Mouse (Mus musculus) small intestine, adult 2 months (tissue): Measurements from ENCODE around the gene Ifit2. TPM values are rescaled to one million over a fixed set of nuclear protein-coding genes. Genes with fewer than 3 reads are reported as not detected.

Experiments
- H3K27ac ChIP-seq: fragments of 200-500 bp; 2 replicates; pipeline ENCODE4 v1.5.1; 2012; ENCODE audit warnings: low read depth, low read length, control low read depth, inconsistent platforms; ENCODE audit not compliant: insufficient read depth
- H3K27me3 ChIP-seq: fragments of 200-500 bp; 2 replicates; pipeline ENCODE4 v1.6.1; 2012; ENCODE audit warnings: mild to moderate bottlenecking, moderate library complexity, low read length, inconsistent platforms; ENCODE audit not compliant: control insufficient read depth, insufficient read depth
- H3K36me3 ChIP-seq: fragments of 200-500 bp; 2 replicates; pipeline ENCODE4 v1.6.1; 2012; ENCODE audit warnings: mild to moderate bottlenecking, low read length, control low read depth, inconsistent platforms; ENCODE audit not compliant: control insufficient read depth, insufficient read depth
- H3K4me1 ChIP-seq: fragments of 200-500 bp; 2 replicates; pipeline ENCODE4 v1.6.1; 2012; ENCODE audit warnings: low read length, inconsistent platforms, mixed read lengths; ENCODE audit not compliant: control insufficient read depth, insufficient read depth, insufficient read length
- H3K4me3 ChIP-seq: fragments of 200-500 bp; 2 replicates; pipeline ENCODE4 v1.5.1; 2012; ENCODE audit warnings: low read depth, mild to moderate bottlenecking, control low read depth, inconsistent platforms, low read length, moderate library complexity
- CTCF ChIP-seq: fragments of 200-500 bp; IDR thresholded peaks from 2 replicates; pipeline ENCODE4 v1.5.1; 2012; ENCODE audit warnings: low read depth, mild to moderate bottlenecking, control low read depth, inconsistent platforms, low read length, moderate library complexity, mixed read lengths; ENCODE audit not compliant: insufficient replicate concordance, insufficient read length; ENCODE audit errors: extremely low read depth
- POLR2A ChIP-seq: fragments of 200-500 bp; IDR thresholded peaks from 2 replicates; pipeline ENCODE4 v1.6.1; 2012; ENCODE audit warnings: low read depth, mild to moderate bottlenecking, control low read depth, inconsistent platforms, low read length, moderate library complexity
- WGBS: fragments of 180-500 bp; shearing (Covaris S2); methylation state at CpG from one replicate; pipeline ENCODE4 v1.1.7; 2018; 5-methylcytosine and 5-hydroxymethylcytosine counted together
- polyA plus RNA-seq: library from polyadenylated mRNA; depleted of rRNA; stranded (reverse); fragments of >200 nt; gene quantifications from 2 replicates; pipeline ENCODE4 v1.2.3, GENCODE M21; 2012

The Ifit2 gene
- polyA plus RNA-seq, 1 experiment: 0.25 TPM

DNA sequence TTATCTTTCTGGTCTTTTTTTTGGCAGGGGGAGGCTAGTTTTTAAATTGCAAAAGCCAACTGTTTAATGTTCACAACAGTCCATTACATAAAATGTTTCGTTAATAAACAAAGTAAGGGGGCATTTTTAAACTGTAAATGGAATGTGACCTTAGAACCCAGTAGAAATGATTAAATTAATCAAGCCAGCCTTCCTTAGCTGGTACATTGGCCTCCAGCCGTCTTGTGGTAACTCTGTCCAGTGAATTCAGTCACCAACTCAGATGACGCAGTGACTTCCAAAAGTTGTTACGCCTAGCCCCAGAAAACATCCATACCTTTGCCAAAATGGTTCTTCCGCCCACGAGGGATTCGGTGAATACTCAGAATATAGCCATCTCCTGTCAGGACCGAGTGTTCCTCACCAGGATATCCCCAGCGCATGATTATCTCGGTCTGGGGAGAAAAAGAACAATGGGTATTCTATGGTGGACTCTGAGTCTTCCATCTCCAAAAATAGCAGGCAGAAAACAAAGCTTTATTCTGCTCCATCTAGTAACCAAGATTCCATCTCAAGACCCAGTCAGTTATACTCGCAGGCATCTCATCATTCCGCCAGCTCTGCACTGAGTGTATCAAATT lies 27.3 kb upstream of the Ifit2 start:
- Histone ChIP-seq H3K4me1 (peaks cover 13% of the 10 kb centered on the region; the same call in 1 of the 2 replicates), H3K4me3 (no peak overlapping the region), H3K36me3 (peaks cover 8% of the 10 kb centered on the region), H3K27me3 (no peaks in the 10 kb centered on the region), H3K27ac (no peak overlapping the region)
- 90% methylated on average over 12 of the region's 12 CpGs for WGBS
- no peak for TF ChIP-seq POLR2A
- TF ChIP-seq CTCF: no peak

DNA sequence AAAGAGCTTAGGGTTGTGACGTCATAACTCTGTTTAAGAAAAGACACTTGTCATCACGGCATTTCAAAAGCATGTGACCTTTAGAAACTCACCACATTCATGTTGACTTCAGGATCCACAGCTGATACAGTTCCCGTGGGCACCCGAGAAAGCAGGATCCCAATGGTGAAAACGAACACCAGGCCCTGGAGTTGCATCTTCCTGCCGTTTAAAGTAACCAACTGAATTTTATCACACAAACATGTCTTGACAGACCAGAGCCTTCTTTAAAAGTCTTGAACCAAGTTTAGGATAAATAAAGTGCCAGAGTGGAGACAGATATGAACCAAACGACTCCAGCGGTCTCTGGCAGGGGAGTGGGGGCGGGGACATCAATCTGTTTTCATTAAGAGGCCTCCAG lies 25.8 kb upstream of the Ifit2 start:
- H3K36me3 ChIP-seq: peaks cover 8% of the 10 kb centered on the region
- peaks cover 2% of the 10 kb centered on the region; the same call in 1 of the 2 replicates for H3K4me1 ChIP-seq
- H3K27me3 ChIP-seq: no peaks in the 10 kb centered on the region
- no peak overlapping the region for H3K27ac ChIP-seq
- H3K4me3 ChIP-seq: no peak overlapping the region
- 73% methylated on average over 9 of the region's 9 CpGs for WGBS
- no peak for TF ChIP-seq POLR2A
- TF ChIP-seq CTCF: no peak

DNA sequence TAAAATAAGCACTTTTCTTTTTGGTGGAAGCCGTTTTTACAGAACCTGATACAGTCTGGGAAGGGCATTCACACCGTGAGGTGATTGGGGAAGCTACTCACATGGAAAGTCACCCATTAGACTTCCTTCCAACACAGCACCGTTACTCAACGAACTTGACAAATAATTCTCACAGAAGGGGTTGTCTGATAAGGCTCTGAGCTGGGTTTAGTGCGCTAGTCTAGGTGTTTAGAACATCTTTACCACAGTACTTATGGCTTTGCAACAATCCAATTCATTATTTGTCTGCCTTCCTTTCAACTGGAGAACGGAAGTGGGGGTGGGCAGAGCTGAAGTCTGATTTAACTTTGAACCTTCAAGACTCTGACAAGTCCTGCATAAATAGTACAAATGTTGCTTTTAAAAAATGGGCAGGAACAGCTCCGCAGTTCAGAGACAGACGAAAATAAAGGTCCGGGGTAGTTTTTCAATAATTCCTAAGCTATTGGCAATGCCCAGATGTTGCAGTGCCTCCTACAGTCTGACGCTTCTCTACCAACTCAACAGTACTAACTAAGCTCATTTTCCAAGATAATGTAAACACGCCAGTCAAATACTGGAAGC lies 24.1 kb upstream of the Ifit2 start:
- Histone ChIP-seq H3K4me3 (peak overlapping the region; percentile 77), H3K27ac (peak overlapping the region; percentile 61), H3K36me3 (peaks cover 8% of the 10 kb centered on the region), H3K27me3 (no peaks in the 10 kb centered on the region), H3K4me1 (peaks cover 2% of the 10 kb centered on the region; the same call in 1 of the 2 replicates)
- WGBS: 5% methylated on average over 11 of the region's 11 CpGs
- TF ChIP-seq CTCF (no peak), POLR2A (no peak)

DNA sequence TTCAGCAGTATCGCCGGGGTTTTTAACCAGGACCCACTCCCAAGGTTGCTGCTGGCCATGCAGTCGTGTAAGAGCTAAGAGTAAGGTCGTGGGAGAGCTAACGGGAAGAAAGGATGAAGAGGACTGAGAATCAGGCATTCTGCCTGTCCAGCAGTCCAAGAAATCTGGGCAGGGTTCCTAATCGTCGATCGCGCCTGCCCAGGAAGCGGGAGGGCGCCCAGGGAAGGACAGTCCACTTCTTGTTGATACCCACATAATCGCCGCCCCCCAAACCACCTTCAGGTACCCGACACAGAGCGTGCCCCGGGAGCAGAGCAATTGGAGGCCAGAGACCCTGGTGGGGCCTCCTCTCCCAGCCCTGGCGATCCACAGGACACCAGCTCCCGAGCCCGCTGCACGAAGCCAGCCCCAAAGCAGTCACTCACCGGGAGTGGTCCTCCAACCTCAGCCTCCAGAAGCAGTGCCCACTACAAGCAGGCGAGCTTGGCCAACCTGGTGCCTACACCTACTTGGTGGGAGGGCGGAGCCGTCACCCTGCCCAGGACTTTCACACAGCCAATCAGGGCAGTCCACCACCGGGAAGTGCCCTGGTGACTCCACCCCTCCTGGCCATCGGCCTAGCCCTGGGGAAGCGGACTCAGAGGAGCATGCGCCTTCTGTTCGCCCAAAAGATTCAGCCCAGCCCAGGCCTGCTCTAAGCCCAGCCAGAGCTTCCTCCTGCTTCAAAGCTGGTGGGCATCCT lies 23.4 kb upstream of the Ifit2 start, which contains the start of gene Lipa:
Lipa (minus strand) TSS at position 534 of the 742 bp plus-strand sequence.
- H3K4me3 ChIP-seq: peak within 1 kb of the TSS; percentile 77
- H3K36me3 ChIP-seq: peaks cover 3% of the 10 kb centered on the region
- under 1% methylated on average over 29 of the region's 29 CpGs for WGBS
- H3K27ac ChIP-seq: peak within 1 kb of the TSS; percentile 61
- TF ChIP-seq CTCF (peak; percentile 15; the same call in 1 of the 2 replicates), POLR2A (peak; percentile 72)
- no peaks in the 10 kb centered on the region for H3K4me1 ChIP-seq
- no peaks in the 10 kb centered on the region for H3K27me3 ChIP-seq

DNA sequence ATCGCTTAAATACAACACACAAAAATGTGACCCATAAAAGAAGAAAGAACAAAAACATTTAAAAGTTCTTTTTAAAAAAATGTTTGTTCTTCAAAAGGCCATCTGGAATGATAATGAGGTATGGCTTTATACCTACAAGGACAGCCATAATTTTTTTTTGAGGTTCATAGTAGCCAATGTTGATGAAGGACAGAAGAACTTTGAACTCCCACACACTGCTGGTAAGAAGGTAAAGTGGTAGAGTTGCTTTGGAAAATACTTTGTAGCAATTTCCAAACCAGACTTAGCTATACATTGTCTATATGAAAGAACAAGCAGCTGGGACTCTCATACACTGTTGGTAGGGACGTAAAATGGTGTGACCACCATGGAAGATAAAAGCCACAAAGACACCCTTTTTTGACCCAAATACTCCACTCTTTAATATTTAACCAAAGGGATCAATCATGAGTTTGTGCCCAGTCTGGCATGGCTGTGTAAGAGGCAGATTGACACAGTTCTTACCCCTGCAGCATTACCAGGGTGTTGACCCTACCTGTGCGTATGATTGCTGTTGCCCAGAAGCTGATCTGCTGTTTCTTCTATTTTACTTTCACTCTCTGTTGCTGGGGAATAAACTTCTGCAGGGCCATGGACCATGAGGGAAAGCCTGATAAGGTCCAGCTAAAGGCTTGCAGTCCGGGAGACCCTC lies 18.3 kb upstream of the Ifit2 start:
- Histone ChIP-seq H3K27ac (no peak overlapping the region), H3K27me3 (no peaks in the 10 kb centered on the region), H3K36me3 (no peaks in the 10 kb centered on the region), H3K4me3 (no peak overlapping the region), H3K4me1 (no peaks in the 10 kb centered on the region)
- 94% methylated on average over 4 of the region's 4 CpGs for WGBS
- TF ChIP-seq CTCF: no peak
- no peak for TF ChIP-seq POLR2A

DNA sequence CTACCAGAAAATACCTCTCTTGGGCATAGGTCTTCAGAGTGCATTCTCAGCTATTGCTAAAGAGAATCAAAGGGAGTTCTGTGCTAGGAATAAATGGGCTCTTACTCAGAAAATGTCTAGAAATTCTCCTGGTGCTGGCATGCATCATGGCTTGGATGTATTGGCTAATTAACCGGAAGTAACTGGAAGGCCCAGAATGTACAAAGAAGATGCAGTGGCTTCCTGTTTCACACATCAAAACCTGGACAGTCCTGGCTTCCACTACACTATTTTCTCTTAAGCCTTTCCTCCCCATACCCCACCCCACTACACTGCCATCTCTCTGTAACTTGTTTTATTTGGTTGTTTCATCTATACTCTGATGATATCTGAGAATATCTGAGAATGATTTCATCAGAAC lies 11.1 kb upstream of the Ifit2 start:
- Histone ChIP-seq H3K36me3 (no peaks in the 10 kb centered on the region), H3K4me3 (no peak overlapping the region), H3K4me1 (no peaks in the 10 kb centered on the region), H3K27ac (no peak overlapping the region), H3K27me3 (no peaks in the 10 kb centered on the region)
- WGBS: 79% methylated on average over 1 of the region's 1 CpGs
- TF ChIP-seq POLR2A (no peak), CTCF (no peak)
